Mouse (Mus musculus): ENCODE data around the gene Gfra4. TPM values are rescaled to one million over a fixed set of nuclear protein-coding genes. Genes with fewer than 3 reads are reported as not detected.
"Not testable (repeated sequence)": the region's sequence is repeated elsewhere in the genome, so short reads cannot be mapped to it uniquely, and the experiment has no call there.

Gfra4 gene
- polyA plus RNA-seq, 1 experiment from 2014 or later, result 13.7 TPM

- Histone ChIP-seq H3K4me1 (replicated peaks; ENCODE audit: control insufficient read depth, insufficient read depth, low read length) (peaks cover 16% of the 10 kb centered on the region; the same call in 1 of the 2 replicates), H3K9me3 (ENCODE audit: control insufficient read depth, low read length) (no peaks in the 10 kb centered on the region), H3K4me3 (ENCODE audit: low read depth, low read length) (peak overlapping the region; percentile 53), H3K4me2 (ENCODE audit: low read length) (peak overlapping the region; percentile 97), H3K9ac (ENCODE audit: low read length) (peak overlapping the region; percentile 57), H3K36me3 (ENCODE audit: control insufficient read depth, insufficient read depth, low read length) (no peaks in the 10 kb centered on the region), H3K27ac (ENCODE audit: low read depth) (no peak overlapping the region), H3K27me3 (replicated peaks; ENCODE audit: control insufficient read depth, insufficient read depth, low read length) (peaks cover 46% of the 10 kb centered on the region)
- ATAC-seq (replicated peaks; ENCODE audit: low FRiP score, low TSS enrichment, low read depth) (peak; percentile 58), DNase-seq (ENCODE audit: low spot score) (peak; percentile 76)
- WGBS, result 3% methylated on average over 78 of the region's 115 CpGs
Observed at GRCm38 (mm10) chr2:131040854-131041825, 1.7 kb downstream of the Gfra4 start.

- DNase-seq (ENCODE audit: low spot score) (no peak), ATAC-seq (replicated peaks; ENCODE audit: low FRiP score, low TSS enrichment, low read depth) (no peak)
- WGBS, result 85% methylated on average over 5 of the region's 5 CpGs
Observed at GRCm38 (mm10) chr2:131038675-131039074, 4.2 kb downstream of the Gfra4 start.

DNA sequence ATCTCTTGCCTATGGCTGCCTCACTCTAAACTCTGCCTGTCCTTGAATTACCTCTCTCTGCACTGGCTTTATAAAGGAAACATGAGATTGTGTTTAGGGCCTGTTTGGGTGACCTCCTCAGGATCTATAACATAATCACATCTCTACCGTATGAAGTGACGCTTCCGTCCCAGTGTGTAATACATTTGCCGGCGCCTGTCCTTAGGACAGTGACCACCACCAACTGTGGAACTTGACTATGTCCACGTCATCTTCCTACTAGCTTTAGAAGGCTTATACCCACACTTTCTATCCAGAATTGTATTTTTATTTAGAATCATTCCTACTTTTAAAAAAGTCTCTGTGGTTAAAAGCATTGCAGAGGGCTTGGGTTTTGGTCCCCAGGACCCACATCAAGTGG, 4.7 kb downstream of the Gfra4 start:
- Histone ChIP-seq H3K4me3 (ENCODE audit: low read depth, low read length) (no peak overlapping the region), H3K27me3 (replicated peaks; ENCODE audit: control insufficient read depth, insufficient read depth, low read length) (peaks cover 45% of the 10 kb centered on the region), H3K27ac (ENCODE audit: low read depth) (no peak overlapping the region), H3K4me2 (ENCODE audit: low read length) (no peak overlapping the region), H3K4me1 (replicated peaks; ENCODE audit: control insufficient read depth, insufficient read depth, low read length) (peaks cover 4% of the 10 kb centered on the region; the same call in 1 of the 2 replicates), H3K9ac (ENCODE audit: low read length) (no peak overlapping the region), H3K9me3 (ENCODE audit: control insufficient read depth, low read length) (no peaks in the 10 kb centered on the region), H3K36me3 (ENCODE audit: control insufficient read depth, insufficient read depth, low read length) (no peaks in the 10 kb centered on the region)
- 90% methylated on average over 6 of the region's 6 CpGs for WGBS
- ATAC-seq (replicated peaks; ENCODE audit: low FRiP score, low TSS enrichment, low read depth) (no peak), DNase-seq (ENCODE audit: low spot score) (no peak)

More at GRCm38 (mm10) chr2:131038675-131039074, 4.2 kb downstream of the Gfra4 start:
- Histone ChIP-seq H3K4me2 (ENCODE audit: low read length) (no peak overlapping the region), H3K27ac (ENCODE audit: low read depth) (no peak overlapping the region), H3K4me3 (ENCODE audit: low read depth, low read length) (no peak overlapping the region), H3K36me3 (ENCODE audit: control insufficient read depth, insufficient read depth, low read length) (no peaks in the 10 kb centered on the region), H3K4me1 (replicated peaks; ENCODE audit: control insufficient read depth, insufficient read depth, low read length) (peaks cover 4% of the 10 kb centered on the region; the same call in 1 of the 2 replicates), H3K27me3 (replicated peaks; ENCODE audit: control insufficient read depth, insufficient read depth, low read length) (peaks cover 46% of the 10 kb centered on the region), H3K9ac (ENCODE audit: low read length) (no peak overlapping the region), H3K9me3 (ENCODE audit: control insufficient read depth, low read length) (no peaks in the 10 kb centered on the region)

DNA sequence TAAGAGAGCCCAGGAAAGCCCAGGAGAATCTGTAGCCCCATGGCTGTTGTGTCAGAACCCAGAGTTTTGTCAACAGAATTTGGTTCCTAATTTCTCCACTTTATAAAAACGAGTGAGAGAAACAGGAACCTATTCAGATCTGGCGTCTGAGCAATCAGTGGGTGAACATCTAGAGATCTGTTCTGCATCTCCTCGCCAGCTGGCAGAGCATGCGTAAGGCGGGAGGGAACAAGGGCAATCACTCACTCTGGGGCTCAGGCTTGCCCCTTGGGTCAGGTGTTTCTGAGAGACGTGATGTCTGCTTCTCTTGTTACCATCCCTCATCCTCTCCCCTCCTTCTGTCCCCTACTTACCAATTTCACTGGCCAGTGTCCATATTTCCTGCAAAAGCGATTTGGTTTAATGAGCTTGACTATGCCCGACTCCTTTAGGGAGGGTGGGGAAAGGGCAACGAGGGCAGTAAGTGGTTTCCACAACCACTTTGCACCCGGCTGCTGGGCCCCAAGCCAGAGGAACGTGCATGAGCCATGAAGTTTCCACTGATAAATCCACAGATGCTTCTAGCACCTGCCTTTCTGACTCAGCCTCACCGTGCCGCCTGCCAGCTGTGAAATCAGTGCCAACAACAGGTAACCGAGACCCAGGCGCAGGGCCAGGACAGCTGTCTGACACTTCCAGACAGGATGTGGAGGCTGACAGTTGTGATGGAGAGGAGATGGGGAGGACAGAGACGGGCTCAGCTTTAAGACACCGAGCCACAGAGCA, 5.5 kb downstream of the Gfra4 start:
- no peak overlapping the region for H3K4me2 ChIP-seq (ENCODE audit: low read length)
- no peak for DNase-seq (ENCODE audit: low spot score)
- no peaks in the 10 kb centered on the region for H3K36me3 ChIP-seq (ENCODE audit: control insufficient read depth, insufficient read depth, low read length)
- no peaks in the 10 kb centered on the region for H3K9me3 ChIP-seq (ENCODE audit: control insufficient read depth, low read length)
- H3K27ac ChIP-seq (ENCODE audit: low read depth), result no peak overlapping the region
- peaks cover 4% of the 10 kb centered on the region; the same call in 1 of the 2 replicates for H3K4me1 ChIP-seq (replicated peaks; ENCODE audit: control insufficient read depth, insufficient read depth, low read length)
- H3K27me3 ChIP-seq (replicated peaks; ENCODE audit: control insufficient read depth, insufficient read depth, low read length), result peaks cover 37% of the 10 kb centered on the region
- H3K9ac ChIP-seq (ENCODE audit: low read length), result no peak overlapping the region
- 39% methylated on average over 17 of the region's 17 CpGs for WGBS
- no peak for ATAC-seq (replicated peaks; ENCODE audit: low FRiP score, low TSS enrichment, low read depth)
- H3K4me3 ChIP-seq (ENCODE audit: low read depth, low read length), result no peak overlapping the region

- Histone ChIP-seq H3K27me3 (replicated peaks; ENCODE audit: control insufficient read depth, insufficient read depth, low read length) (peaks cover 30% of the 10 kb centered on the region), H3K4me1 (replicated peaks; ENCODE audit: control insufficient read depth, insufficient read depth, low read length) (peaks cover 4% of the 10 kb centered on the region; the same call in 1 of the 2 replicates), H3K27ac (ENCODE audit: low read depth) (no peak overlapping the region), H3K4me3 (ENCODE audit: low read depth, low read length) (no peak overlapping the region), H3K9ac (ENCODE audit: low read length) (no peak overlapping the region), H3K4me2 (ENCODE audit: low read length) (no peak overlapping the region), H3K9me3 (ENCODE audit: control insufficient read depth, low read length) (no peaks in the 10 kb centered on the region), H3K36me3 (ENCODE audit: control insufficient read depth, insufficient read depth, low read length) (no peaks in the 10 kb centered on the region)
- ATAC-seq (replicated peaks; ENCODE audit: low FRiP score, low TSS enrichment, low read depth) (no peak), DNase-seq (ENCODE audit: low spot score) (no peak)
Observed at GRCm38 (mm10) chr2:131036757-131037156, 6.1 kb downstream of the Gfra4 start.

DNA sequence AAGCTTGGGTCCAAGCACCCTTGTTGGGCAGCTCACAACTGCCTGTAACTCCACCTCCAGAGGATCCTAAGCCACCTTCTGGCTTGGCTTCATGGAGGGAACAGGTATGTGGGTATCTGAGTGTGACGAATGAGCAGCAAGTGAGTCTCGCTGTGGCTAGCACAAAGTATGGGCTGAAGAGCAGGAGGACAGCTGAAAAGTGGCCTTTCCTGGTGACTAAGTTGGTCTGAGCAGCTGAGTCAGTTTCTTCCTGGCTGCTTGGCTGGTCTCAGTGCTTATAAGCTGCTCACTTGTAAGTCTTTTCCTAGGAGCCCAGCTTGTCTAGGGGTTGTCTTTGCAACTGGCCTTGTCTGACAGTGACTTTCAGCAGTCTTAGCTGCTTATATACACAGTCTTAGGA, 6.5 kb downstream of the Gfra4 start:
- Histone ChIP-seq H3K9me3 (ENCODE audit: control insufficient read depth, low read length) (no peaks in the 10 kb centered on the region), H3K9ac (ENCODE audit: low read length) (no peak overlapping the region), H3K36me3 (ENCODE audit: control insufficient read depth, insufficient read depth, low read length) (no peaks in the 10 kb centered on the region), H3K27ac (ENCODE audit: low read depth) (no peak overlapping the region), H3K27me3 (replicated peaks; ENCODE audit: control insufficient read depth, insufficient read depth, low read length) (peaks cover 26% of the 10 kb centered on the region), H3K4me2 (ENCODE audit: low read length) (no peak overlapping the region), H3K4me1 (replicated peaks; ENCODE audit: control insufficient read depth, insufficient read depth, low read length) (0 out of 2 replicates have a peak, but pooled peaks cover 4% of the 10 kb centered on the region), H3K4me3 (ENCODE audit: low read depth, low read length) (no peak overlapping the region)
- no peak for ATAC-seq (replicated peaks; ENCODE audit: low FRiP score, low TSS enrichment, low read depth)
- DNase-seq (ENCODE audit: low spot score), result no peak
- WGBS, result 84% methylated on average over 2 of the region's 2 CpGs

DNA sequence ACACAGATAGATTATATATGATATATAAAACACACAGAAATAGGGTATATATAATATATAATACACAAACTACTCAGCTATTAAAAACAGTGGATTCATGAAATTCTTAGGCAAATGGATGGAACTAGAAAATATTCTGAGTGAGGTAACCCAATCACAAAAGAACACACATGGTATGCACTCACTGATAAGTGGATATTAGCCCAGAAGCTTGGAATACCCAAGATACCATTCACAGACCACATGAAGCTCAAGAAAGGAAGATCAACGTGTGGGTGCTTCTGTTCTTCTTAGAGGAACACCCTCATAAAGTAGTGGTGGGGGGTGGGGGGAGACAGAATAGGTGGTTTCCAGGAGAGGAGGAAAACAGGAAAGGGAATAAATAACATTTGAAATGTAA, 11.5 kb downstream of the Gfra4 start:
- not testable (repeated sequence) for DNase-seq (ENCODE audit: low spot score); H3K9me3 ChIP-seq (ENCODE audit: control insufficient read depth, low read length); H3K27me3 ChIP-seq (replicated peaks; ENCODE audit: control insufficient read depth, insufficient read depth, low read length); H3K36me3 ChIP-seq (ENCODE audit: control insufficient read depth, insufficient read depth, low read length); H3K9ac ChIP-seq (ENCODE audit: low read length); H3K27ac ChIP-seq (ENCODE audit: low read depth); ATAC-seq (replicated peaks; ENCODE audit: low FRiP score, low TSS enrichment, low read depth); H3K4me2 ChIP-seq (ENCODE audit: low read length); H3K4me3 ChIP-seq (ENCODE audit: low read depth, low read length)
- H3K4me1 ChIP-seq (replicated peaks; ENCODE audit: control insufficient read depth, insufficient read depth, low read length), result peaks cover 12% of the 10 kb centered on the region
- WGBS, result 56% methylated on average over 1 of the region's 1 CpGs

- DNase-seq (ENCODE audit: low spot score) (no peak), ATAC-seq (replicated peaks; ENCODE audit: low FRiP score, low TSS enrichment, low read depth) (no peak)
- H3K9me3 ChIP-seq (ENCODE audit: control insufficient read depth, low read length), result no peaks in the 10 kb centered on the region
- peaks cover 11% of the 10 kb centered on the region; the same call in 1 of the 2 replicates for H3K36me3 ChIP-seq (ENCODE audit: control insufficient read depth, insufficient read depth, low read length)
- H3K9ac ChIP-seq (ENCODE audit: low read length), result no peak overlapping the region
- 82% methylated on average over 1 of the region's 1 CpGs for WGBS
- no peak overlapping the region for H3K27ac ChIP-seq (ENCODE audit: low read depth)
- H3K27me3 ChIP-seq (replicated peaks; ENCODE audit: control insufficient read depth, insufficient read depth, low read length), result no peaks in the 10 kb centered on the region
- H3K4me3 ChIP-seq (ENCODE audit: low read depth, low read length), result no peak overlapping the region
- H3K4me1 ChIP-seq (replicated peaks; ENCODE audit: control insufficient read depth, insufficient read depth, low read length), result peaks cover 12% of the 10 kb centered on the region
- no peak overlapping the region for H3K4me2 ChIP-seq (ENCODE audit: low read length)
Observed at GRCm38 (mm10) chr2:131030998-131031397, 11.9 kb downstream of the Gfra4 start.

All from intestine, embryonic 14.5 days (tissue).